Mouse (Mus musculus): Measurements from ENCODE around the gene Psmb1. TPM values are rescaled to one million over a fixed set of nuclear protein-coding genes. Genes with fewer than 3 reads are reported as not detected.

Gene Psmb1
- polyA plus RNA-seq, 1 experiment from 2014 or later, result 200 TPM

- WGBS, result 75% methylated on average over 2 of the region's 2 CpGs
- H3K4me1 ChIP-seq (ENCODE audit: control insufficient read depth, insufficient read depth, low read length), result peaks cover 11% of the 10 kb centered on the region
- no peak overlapping the region for H3K9ac ChIP-seq (ENCODE audit: low read length)
- H3K9me3 ChIP-seq (replicated peaks; ENCODE audit: control insufficient read depth, low read length), result no peaks in the 10 kb centered on the region
- no peak overlapping the region for H3K4me2 ChIP-seq (ENCODE audit: low read depth, low read length)
- H3K27ac ChIP-seq (ENCODE audit: low read length), result no peak overlapping the region
- H3K36me3 ChIP-seq (ENCODE audit: control insufficient read depth, insufficient read depth), result peaks cover 10% of the 10 kb centered on the region
- no peak overlapping the region for H3K4me3 ChIP-seq (ENCODE audit: low read length)
- ATAC-seq (replicated peaks; ENCODE audit: extremely low read depth, insufficient read depth, low FRiP score), result no peak
- H3K27me3 ChIP-seq (ENCODE audit: control insufficient read depth, insufficient read depth, low read length), result no peaks in the 10 kb centered on the region
These were observed 29.3 kb upstream of the Psmb1 start for GRCm38 (mm10) chr17:15528887-15529286.

DNA sequence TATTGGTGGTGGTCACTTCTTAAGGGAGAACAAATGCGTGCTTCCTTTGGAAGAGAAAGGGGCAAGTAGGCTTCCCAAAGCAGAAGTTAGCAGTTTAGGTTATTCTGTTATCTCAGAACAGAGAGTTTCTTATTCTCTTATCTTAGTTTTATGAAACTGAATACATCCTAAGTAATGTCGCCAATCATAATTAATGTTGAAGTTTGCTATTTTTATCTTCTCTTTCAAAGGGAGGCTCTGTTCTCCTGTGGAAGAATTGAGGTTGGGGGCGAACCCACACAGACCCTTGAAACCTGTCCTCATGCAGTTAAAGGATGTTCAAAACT, 28.2 kb upstream of the Psmb1 start:
- WGBS, result 44% methylated on average over 3 of the region's 3 CpGs
- Histone ChIP-seq H3K9me3 (replicated peaks; ENCODE audit: control insufficient read depth, low read length) (no peaks in the 10 kb centered on the region), H3K9ac (ENCODE audit: low read length) (peak overlapping the region; percentile 84), H3K27ac (ENCODE audit: low read length) (peak overlapping the region; percentile 83), H3K4me2 (ENCODE audit: low read depth, low read length) (peak overlapping the region; percentile 68), H3K36me3 (ENCODE audit: control insufficient read depth, insufficient read depth) (peaks cover 14% of the 10 kb centered on the region), H3K27me3 (ENCODE audit: control insufficient read depth, insufficient read depth, low read length) (no peaks in the 10 kb centered on the region), H3K4me1 (ENCODE audit: control insufficient read depth, insufficient read depth, low read length) (peaks cover 11% of the 10 kb centered on the region), H3K4me3 (ENCODE audit: low read length) (peak overlapping the region; percentile 62)
- no peak for ATAC-seq (replicated peaks; ENCODE audit: extremely low read depth, insufficient read depth, low FRiP score)

DNA sequence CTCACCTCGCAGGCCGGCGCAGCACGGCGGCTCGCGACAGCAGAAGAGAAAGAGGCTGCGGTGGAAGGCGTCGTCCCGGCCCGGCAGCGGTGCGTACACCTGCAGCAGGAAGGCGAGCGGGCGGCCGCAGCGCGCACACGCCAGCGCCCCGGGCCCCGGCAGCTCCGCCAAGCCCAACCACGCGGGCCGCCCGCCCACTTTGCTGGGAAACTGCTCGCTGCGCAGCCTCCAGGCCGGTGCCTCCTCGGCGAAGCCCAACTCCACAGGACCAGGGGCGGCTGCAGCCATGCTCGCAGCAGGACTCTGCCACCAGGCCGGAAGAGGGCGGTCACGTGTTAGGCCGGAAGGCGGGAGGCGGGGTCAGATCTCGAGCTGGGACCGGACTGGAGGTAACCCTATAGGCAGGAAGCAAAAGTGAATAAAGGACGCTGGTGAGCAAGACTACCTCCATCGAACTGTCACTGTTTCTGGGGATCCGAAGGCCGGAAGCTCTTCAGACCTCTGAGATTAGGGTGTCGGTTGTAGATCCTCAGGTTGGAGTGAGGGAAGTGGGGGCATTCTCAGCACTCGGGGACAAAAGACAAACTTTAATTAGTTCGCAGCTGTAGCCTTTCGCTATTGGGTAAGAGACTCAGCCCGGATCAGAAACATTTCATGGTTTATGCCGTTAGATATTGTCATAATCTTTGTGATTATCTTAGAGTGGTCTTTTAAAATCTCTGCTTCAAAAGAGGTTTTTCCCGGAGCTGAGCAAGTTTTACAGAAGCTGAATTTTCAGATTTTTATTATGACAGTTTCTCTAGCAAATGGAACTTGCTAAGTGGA, 27.6 kb upstream of the Psmb1 start, which contains the start of gene Pdcd2:
Gene Pdcd2 (minus strand): TSS at position 316 of the 825 bp plus-strand sequence.
- peak within 1 kb of the TSS; percentile 83 for H3K27ac ChIP-seq (ENCODE audit: low read length)
- no peaks in the 10 kb centered on the region for H3K9me3 ChIP-seq (replicated peaks; ENCODE audit: control insufficient read depth, low read length)
- peaks cover 11% of the 10 kb centered on the region for H3K4me1 ChIP-seq (ENCODE audit: control insufficient read depth, insufficient read depth, low read length)
- H3K9ac ChIP-seq (ENCODE audit: low read length), result peak within 1 kb of the TSS; percentile 84
- H3K36me3 ChIP-seq (ENCODE audit: control insufficient read depth, insufficient read depth), result peaks cover 18% of the 10 kb centered on the region
- no peaks in the 10 kb centered on the region for H3K27me3 ChIP-seq (ENCODE audit: control insufficient read depth, insufficient read depth, low read length)
- H3K4me3 ChIP-seq (ENCODE audit: low read length), result peak within 1 kb of the TSS; percentile 62
- under 1% methylated on average over 55 of the region's 55 CpGs for whole genome bisulfite sequencing
- peak; percentile 99 for ATAC-seq (replicated peaks; ENCODE audit: extremely low read depth, insufficient read depth, low FRiP score)
- H3K4me2 ChIP-seq (ENCODE audit: low read depth, low read length), result peak within 1 kb of the TSS; percentile 68

DNA sequence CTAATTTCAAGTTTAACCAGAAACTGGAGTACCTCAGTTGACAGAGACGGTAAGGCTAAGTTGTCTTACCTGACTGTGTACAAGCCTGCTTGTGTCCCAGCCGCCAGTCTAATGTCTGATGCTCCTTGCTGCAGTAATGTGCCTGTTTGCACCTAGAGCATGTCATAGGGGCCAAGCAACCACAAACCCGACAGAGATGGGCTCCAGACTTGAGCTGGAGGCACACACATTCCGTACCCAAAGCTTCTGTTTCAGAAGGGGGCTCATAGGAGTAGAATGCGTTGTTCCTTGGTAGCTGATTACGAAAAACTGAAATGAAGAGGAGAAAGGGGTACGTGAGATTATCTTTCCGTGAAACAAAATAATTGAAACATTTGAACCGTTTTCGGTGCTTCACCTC, 26.8 kb upstream of the Psmb1 start:
- peak overlapping the region; percentile 62 for H3K4me3 ChIP-seq (ENCODE audit: low read length)
- H3K4me2 ChIP-seq (ENCODE audit: low read depth, low read length), result peak overlapping the region; percentile 68
- peaks cover 11% of the 10 kb centered on the region for H3K4me1 ChIP-seq (ENCODE audit: control insufficient read depth, insufficient read depth, low read length)
- no peaks in the 10 kb centered on the region for H3K9me3 ChIP-seq (replicated peaks; ENCODE audit: control insufficient read depth, low read length)
- 14% methylated on average over 10 of the region's 10 CpGs for WGBS
- no peak overlapping the region for H3K27ac ChIP-seq (ENCODE audit: low read length)
- H3K27me3 ChIP-seq (ENCODE audit: control insufficient read depth, insufficient read depth, low read length), result no peaks in the 10 kb centered on the region
- no peak for ATAC-seq (replicated peaks; ENCODE audit: extremely low read depth, insufficient read depth, low FRiP score)
- H3K36me3 ChIP-seq (ENCODE audit: control insufficient read depth, insufficient read depth), result peaks cover 26% of the 10 kb centered on the region
- peak overlapping the region; percentile 84 for H3K9ac ChIP-seq (ENCODE audit: low read length)

GRCm38 (mm10) chr17:15518766-15519165, 19.2 kb upstream of the Psmb1 start:
- Histone ChIP-seq H3K9me3 (replicated peaks; ENCODE audit: control insufficient read depth, low read length) (no peaks in the 10 kb centered on the region), H3K4me3 (ENCODE audit: low read length) (no peak overlapping the region), H3K4me1 (ENCODE audit: control insufficient read depth, insufficient read depth, low read length) (no peaks in the 10 kb centered on the region), H3K27ac (ENCODE audit: low read length) (no peak overlapping the region), H3K27me3 (ENCODE audit: control insufficient read depth, insufficient read depth, low read length) (no peaks in the 10 kb centered on the region), H3K36me3 (ENCODE audit: control insufficient read depth, insufficient read depth) (peaks cover 53% of the 10 kb centered on the region), H3K4me2 (ENCODE audit: low read depth, low read length) (no peak overlapping the region), H3K9ac (ENCODE audit: low read length) (no peak overlapping the region)
- no peak for ATAC-seq (replicated peaks; ENCODE audit: extremely low read depth, insufficient read depth, low FRiP score)
- WGBS, result 91% methylated on average over 1 of the region's 1 CpGs

DNA sequence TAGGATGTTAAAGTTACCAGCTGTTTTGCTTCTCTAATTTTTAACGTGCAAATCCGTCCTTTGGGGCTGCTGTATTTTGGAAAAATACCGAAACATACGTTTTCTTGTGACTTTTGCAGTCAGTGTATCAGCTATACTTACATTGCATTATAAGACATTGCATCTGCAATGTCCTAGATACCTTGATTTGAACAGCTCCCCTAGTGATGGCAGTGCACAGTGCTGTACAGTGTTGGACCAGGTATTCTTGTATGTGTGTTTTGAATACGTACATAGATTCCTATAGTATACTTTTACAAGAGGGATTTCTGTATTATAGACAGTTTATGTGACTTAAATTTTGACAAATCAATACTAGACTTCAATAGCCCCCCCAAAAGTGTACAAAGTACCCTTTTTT, 18.6 kb upstream of the Psmb1 start:
- H3K27ac ChIP-seq (ENCODE audit: low read length), result no peak overlapping the region
- ATAC-seq (replicated peaks; ENCODE audit: extremely low read depth, insufficient read depth, low FRiP score), result no peak
- H3K4me2 ChIP-seq (ENCODE audit: low read depth, low read length), result no peak overlapping the region
- peaks cover 57% of the 10 kb centered on the region for H3K36me3 ChIP-seq (ENCODE audit: control insufficient read depth, insufficient read depth)
- WGBS, result 89% methylated on average over 5 of the region's 5 CpGs
- no peaks in the 10 kb centered on the region for H3K9me3 ChIP-seq (replicated peaks; ENCODE audit: control insufficient read depth, low read length)
- no peaks in the 10 kb centered on the region for H3K4me1 ChIP-seq (ENCODE audit: control insufficient read depth, insufficient read depth, low read length)
- no peaks in the 10 kb centered on the region for H3K27me3 ChIP-seq (ENCODE audit: control insufficient read depth, insufficient read depth, low read length)
- H3K4me3 ChIP-seq (ENCODE audit: low read length), result no peak overlapping the region
- H3K9ac ChIP-seq (ENCODE audit: low read length), result no peak overlapping the region

DNA sequence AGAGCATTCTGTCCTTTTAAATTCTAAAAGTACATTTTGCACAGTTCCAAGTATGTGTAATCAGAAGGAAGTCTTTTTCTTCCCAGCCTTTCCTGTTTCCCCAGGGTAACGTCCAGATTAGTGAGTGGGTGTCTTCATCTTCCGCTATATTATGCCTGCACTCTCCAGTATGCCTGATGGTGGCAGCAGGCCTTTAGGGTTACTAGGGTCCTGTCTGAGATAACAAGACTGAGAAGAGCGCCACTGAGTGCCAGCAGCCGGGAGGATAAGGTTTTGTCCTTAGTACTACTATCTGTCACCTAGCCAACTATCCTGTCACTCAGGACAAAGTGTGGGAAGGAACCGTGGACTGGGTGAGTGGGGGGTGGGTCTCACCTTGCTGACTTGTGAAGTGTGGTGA, 18.2 kb upstream of the Psmb1 start:
- H3K9me3 ChIP-seq (replicated peaks; ENCODE audit: control insufficient read depth, low read length), result no peaks in the 10 kb centered on the region
- no peaks in the 10 kb centered on the region for H3K4me1 ChIP-seq (ENCODE audit: control insufficient read depth, insufficient read depth, low read length)
- H3K36me3 ChIP-seq (ENCODE audit: control insufficient read depth, insufficient read depth), result peaks cover 53% of the 10 kb centered on the region
- no peak overlapping the region for H3K4me3 ChIP-seq (ENCODE audit: low read length)
- 0 out of 2 replicates have a peak, but pooled peaks have one; percentile 28 for ATAC-seq (replicated peaks; ENCODE audit: extremely low read depth, insufficient read depth, low FRiP score)
- no peak overlapping the region for H3K9ac ChIP-seq (ENCODE audit: low read length)
- no peak overlapping the region for H3K27ac ChIP-seq (ENCODE audit: low read length)
- no peaks in the 10 kb centered on the region for H3K27me3 ChIP-seq (ENCODE audit: control insufficient read depth, insufficient read depth, low read length)
- no peak overlapping the region for H3K4me2 ChIP-seq (ENCODE audit: low read depth, low read length)
- WGBS, result 45% methylated on average over 5 of the region's 5 CpGs

- Histone ChIP-seq H3K9me3 (replicated peaks; ENCODE audit: control insufficient read depth, low read length) (no peaks in the 10 kb centered on the region; the same call in 1 of the 2 replicates), H3K27me3 (ENCODE audit: control insufficient read depth, insufficient read depth, low read length) (no peaks in the 10 kb centered on the region), H3K4me2 (ENCODE audit: low read depth, low read length) (no peak overlapping the region), H3K36me3 (ENCODE audit: control insufficient read depth, insufficient read depth) (peaks cover 75% of the 10 kb centered on the region), H3K9ac (ENCODE audit: low read length) (no peak overlapping the region), H3K4me3 (ENCODE audit: low read length) (no peak overlapping the region), H3K27ac (ENCODE audit: low read length) (no peak overlapping the region), H3K4me1 (ENCODE audit: control insufficient read depth, insufficient read depth, low read length) (no peaks in the 10 kb centered on the region)
- 100% methylated on average over 2 of the region's 2 CpGs for WGBS
- no peak for ATAC-seq (replicated peaks; ENCODE audit: extremely low read depth, insufficient read depth, low FRiP score)
These were observed 11.1 kb upstream of the Psmb1 start for GRCm38 (mm10) chr17:15510694-15511093.

DNA sequence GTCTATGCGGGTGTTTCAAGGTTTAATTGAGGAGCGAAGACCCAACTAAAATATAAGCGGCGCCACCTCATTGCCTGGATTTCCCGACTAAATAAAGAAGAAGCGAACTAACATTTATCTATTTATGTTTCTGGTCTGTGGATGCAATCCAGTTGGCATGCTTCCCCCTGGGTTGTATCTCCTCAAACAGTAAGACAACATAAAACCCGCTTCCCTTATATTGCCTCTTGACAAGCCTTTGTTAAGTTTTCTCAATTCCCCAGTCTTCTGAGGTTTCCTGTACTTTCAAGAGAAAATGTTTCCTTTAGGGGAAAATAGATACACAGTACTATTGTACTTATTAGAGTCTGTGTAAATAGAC, 818 bp downstream of the Psmb1 start:
- Histone ChIP-seq H3K36me3 (ENCODE audit: control insufficient read depth, insufficient read depth) (peaks cover 9% of the 10 kb centered on the region), H3K4me2 (ENCODE audit: low read depth, low read length) (peak overlapping the region; percentile 81), H3K9ac (ENCODE audit: low read length) (peak overlapping the region; percentile 84), H3K27me3 (ENCODE audit: control insufficient read depth, insufficient read depth, low read length) (no peaks in the 10 kb centered on the region), H3K27ac (ENCODE audit: low read length) (peak overlapping the region; percentile 87), H3K4me3 (ENCODE audit: low read length) (peak overlapping the region; percentile 98), H3K4me1 (ENCODE audit: control insufficient read depth, insufficient read depth, low read length) (peaks cover 32% of the 10 kb centered on the region), H3K9me3 (replicated peaks; ENCODE audit: control insufficient read depth, low read length) (no peaks in the 10 kb centered on the region)
- 40% methylated on average over 7 of the region's 7 CpGs for WGBS
- ATAC-seq (replicated peaks; ENCODE audit: extremely low read depth, insufficient read depth, low FRiP score), result no peak

Data from heart, embryonic 16.5 days (tissue).